Mouse (Mus musculus) lung, embryonic 15.5 days (tissue): Measurements from ENCODE around the gene Traf1. TPM values are rescaled to one million over a fixed set of nuclear protein-coding genes. Genes with fewer than 3 reads are reported as not detected.

Experiments
- ATAC-seq: fragments of 200-750 bp; cut with Nextera tagmentation; 2 replicates; pipeline ENCODE4 v1.8.0; 2017; ENCODE audit warnings: moderate number of reproducible peaks, borderline replicate concordance; ENCODE audit not compliant: low FRiP score, low TSS enrichment; ENCODE audit errors: extremely low read depth
- H3K27ac ChIP-seq: fragments of 300-500 bp; sonication (generic); 2 replicates; pipeline ENCODE4 v1.5.1; 2015; ENCODE audit warnings: moderate library complexity, mild to moderate bottlenecking, inconsistent platforms
- H3K27me3 ChIP-seq: fragments of 300-500 bp; sonication (generic); 2 replicates; pipeline ENCODE4 v1.6.1; 2015; ENCODE audit warnings: inconsistent platforms
- H3K36me3 ChIP-seq: fragments of 300-500 bp; sonication (generic); 2 replicates; pipeline ENCODE4 v1.6.1; 2015; ENCODE audit warnings: inconsistent platforms
- H3K4me1 ChIP-seq: fragments of 300-500 bp; sonication (generic); 2 replicates; pipeline ENCODE4 v1.6.1; 2015; ENCODE audit warnings: inconsistent platforms
- H3K4me2 ChIP-seq: fragments of 300-500 bp; sonication (generic); 2 replicates; pipeline ENCODE4 v1.6.1; 2015; ENCODE audit warnings: inconsistent platforms, mild to moderate bottlenecking, moderate library complexity
- H3K4me3 ChIP-seq: fragments of 300-500 bp; sonication (generic); 2 replicates; pipeline ENCODE4 v1.5.1; 2015; ENCODE audit warnings: mild to moderate bottlenecking, inconsistent platforms
- H3K9ac ChIP-seq: fragments of 300-500 bp; sonication (generic); 2 replicates; pipeline ENCODE4 v1.6.1; 2015; ENCODE audit warnings: inconsistent platforms
- H3K9me3 ChIP-seq: fragments of 300-500 bp; sonication (generic); 2 replicates; pipeline ENCODE4 v1.6.1; 2016; ENCODE audit warnings: inconsistent platforms
- WGBS: fragments of 180-500 bp; shearing (Covaris S2); methylation state at CpG from one replicate; pipeline ENCODE4 v1.1.7; 2015; 5-methylcytosine and 5-hydroxymethylcytosine counted together
- polyA plus RNA-seq: library from polyadenylated mRNA; unstranded; fragments of >200 nt; fragmentation: Nextera tagmentation; extraction: Ambion mirVana; gene quantifications from 2 replicates; pipeline ENCODE4 v1.2.1, GENCODE M21; 2015

Traf1 gene
- polyA plus RNA-seq = 1.9 and 2.7 TPM in 2 replicates

- Histone ChIP-seq H3K36me3 (no peaks in the 10 kb centered on the region), H3K27me3 (no peaks in the 10 kb centered on the region), H3K4me2 (peak within 1 kb of the TSS; percentile 66), H3K4me3 (peak within 1 kb of the TSS; percentile 35), H3K9ac (peak within 1 kb of the TSS; percentile 32; the same call in 1 of the 2 replicates), H3K9me3 (no peaks in the 10 kb centered on the region), H3K27ac (0 out of 2 replicates have a peak within 1 kb of the TSS, but pooled peaks have one; percentile 33), H3K4me1 (peaks cover 25% of the 10 kb centered on the region)
- peak; percentile 76 for ATAC-seq
- WGBS = 7% methylated on average over 20 of the region's 20 CpGs
These were observed at the start of gene Traf1 for GRCm38 (mm10) chr2:34961481-34962036. Traf1 (minus strand) TSS chr2:34961772.

DNA sequence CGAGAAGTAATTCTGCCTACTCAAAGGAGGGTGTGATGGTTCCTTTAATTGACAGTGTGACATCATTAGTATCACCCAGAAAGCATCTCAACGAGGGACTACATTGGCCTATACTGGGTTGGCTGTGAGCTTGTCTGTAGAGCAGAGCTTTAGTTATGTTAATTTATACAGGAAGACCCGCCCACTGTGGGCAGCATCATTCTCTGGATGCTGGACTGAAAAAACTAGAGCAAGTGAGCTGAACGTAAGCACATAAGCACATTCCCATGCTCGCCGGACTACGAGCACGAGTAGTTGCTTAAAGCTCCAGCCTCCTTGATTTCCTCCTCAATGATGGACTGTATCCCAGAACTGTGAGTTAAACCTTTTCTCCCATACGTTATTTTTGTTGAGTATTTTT lies 37.4 kb upstream of the Traf1 start:
- Histone ChIP-seq H3K9ac (no peak overlapping the region), H3K9me3 (no peaks in the 10 kb centered on the region), H3K4me2 (no peak overlapping the region), H3K4me1 (no peaks in the 10 kb centered on the region), H3K36me3 (no peaks in the 10 kb centered on the region), H3K27me3 (no peaks in the 10 kb centered on the region), H3K27ac (no peak overlapping the region), H3K4me3 (no peak overlapping the region)
- no peak for ATAC-seq
- 82% methylated on average over 9 of the region's 9 CpGs for WGBS

- no peaks in the 10 kb centered on the region for H3K9me3 ChIP-seq
- H3K4me2 ChIP-seq = no peak overlapping the region
- ATAC-seq = no peak
- no peak overlapping the region for H3K4me3 ChIP-seq
- no peak overlapping the region for H3K9ac ChIP-seq
- 82% methylated on average over 5 of the region's 5 CpGs for WGBS
- no peaks in the 10 kb centered on the region for H3K36me3 ChIP-seq
- H3K27ac ChIP-seq = no peak overlapping the region
- H3K4me1 ChIP-seq = no peaks in the 10 kb centered on the region
- H3K27me3 ChIP-seq = no peaks in the 10 kb centered on the region
These were observed 34.9 kb upstream of the Traf1 start for GRCm38 (mm10) chr2:34996506-34996905.

DNA sequence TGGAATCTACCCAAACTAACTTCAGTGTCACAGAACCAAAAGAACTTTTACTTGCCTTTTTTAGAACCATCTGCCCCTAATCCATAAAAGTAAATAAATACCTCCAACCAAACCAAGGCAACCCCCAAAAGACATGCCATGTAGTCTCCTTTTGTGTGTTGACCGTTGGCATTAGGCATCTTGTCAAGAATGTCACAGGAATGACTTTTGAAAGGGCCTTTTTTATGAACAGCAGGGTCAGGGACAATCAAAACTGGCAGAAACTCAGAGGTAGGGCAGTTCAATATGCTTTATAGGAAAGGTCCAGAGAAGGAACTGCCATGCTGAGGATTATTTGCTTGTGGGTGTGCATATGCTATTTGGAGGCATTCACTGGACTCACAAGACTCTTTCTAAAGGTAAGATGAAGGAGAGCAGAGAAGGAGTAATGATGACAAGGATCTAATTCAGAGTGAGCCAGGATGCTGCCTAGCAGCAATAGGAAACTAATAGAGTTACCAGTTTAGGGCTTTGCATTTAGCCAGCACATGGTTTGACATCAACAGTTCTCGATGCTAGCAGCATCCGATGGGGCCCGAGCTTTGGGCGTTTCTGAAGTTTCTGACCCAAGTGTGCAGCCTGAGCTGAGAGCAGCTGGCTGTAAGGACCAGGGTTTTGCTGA lies 32.3 kb upstream of the Traf1 start:
- 66% methylated on average over 5 of the region's 5 CpGs for WGBS
- Histone ChIP-seq H3K9ac (no peak overlapping the region), H3K4me2 (no peak overlapping the region), H3K4me3 (no peak overlapping the region), H3K27ac (no peak overlapping the region), H3K36me3 (no peaks in the 10 kb centered on the region), H3K9me3 (no peaks in the 10 kb centered on the region), H3K27me3 (no peaks in the 10 kb centered on the region), H3K4me1 (no peaks in the 10 kb centered on the region)
- no peak for ATAC-seq

DNA sequence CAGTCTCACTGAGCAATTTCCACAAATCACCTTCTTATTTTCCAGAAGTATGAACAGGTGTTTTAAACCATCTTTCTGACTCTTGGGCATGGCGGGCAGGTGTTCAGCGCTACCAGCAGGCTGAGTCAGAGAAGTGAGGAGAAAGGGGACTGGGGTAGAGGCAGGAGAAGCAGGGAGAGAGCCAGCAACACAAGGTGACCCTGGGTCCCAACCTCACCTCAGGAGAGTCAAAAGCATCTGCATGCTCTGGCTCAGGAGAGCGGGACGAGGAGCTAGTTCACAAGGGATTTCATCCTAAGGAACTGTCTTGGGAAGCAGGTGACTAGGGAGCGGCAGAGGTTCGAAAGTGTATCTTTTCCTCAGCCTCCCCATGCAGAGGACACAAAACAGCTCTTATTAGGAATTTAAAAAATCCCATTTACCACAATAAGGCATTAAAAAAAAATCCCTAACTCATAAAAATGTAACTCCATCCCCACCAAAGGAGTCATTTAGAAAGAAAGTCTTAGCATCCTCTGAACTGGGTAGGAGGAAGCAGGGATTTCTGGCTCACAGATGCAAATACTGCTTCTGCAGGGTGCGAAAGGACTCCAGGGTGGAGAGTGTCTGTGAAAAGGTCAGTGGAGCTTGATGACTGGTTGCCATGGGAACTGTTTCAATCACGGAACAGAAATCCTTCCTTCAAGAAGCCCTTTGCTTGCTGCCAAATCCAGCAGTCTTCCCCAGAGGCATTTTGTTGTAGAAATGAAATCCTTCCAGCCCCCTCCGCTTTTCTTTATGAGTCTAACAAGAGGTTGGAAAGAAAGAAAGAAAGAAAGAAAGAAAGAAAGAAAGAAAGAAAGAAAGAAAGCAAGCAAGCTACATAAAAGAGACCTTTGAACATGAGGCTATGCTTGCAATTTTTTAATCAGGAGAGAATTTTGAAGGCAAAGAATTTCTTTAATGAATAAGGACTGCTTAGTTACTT lies 31.4 kb upstream of the Traf1 start:
- ATAC-seq = no peak
- 21% methylated on average over 9 of the region's 9 CpGs for WGBS
- no peaks in the 10 kb centered on the region for H3K9me3 ChIP-seq
- H3K4me1 ChIP-seq = no peaks in the 10 kb centered on the region
- no peak overlapping the region for H3K27ac ChIP-seq
- H3K36me3 ChIP-seq = no peaks in the 10 kb centered on the region
- H3K9ac ChIP-seq = no peak overlapping the region
- no peak overlapping the region for H3K4me2 ChIP-seq
- H3K4me3 ChIP-seq = no peak overlapping the region
- no peaks in the 10 kb centered on the region for H3K27me3 ChIP-seq

GRCm38 (mm10) chr2:34991966-34992365 lies 30.4 kb upstream of the Traf1 start:
- Histone ChIP-seq H3K9ac (no peak overlapping the region), H3K36me3 (no peaks in the 10 kb centered on the region), H3K4me3 (no peak overlapping the region), H3K4me2 (no peak overlapping the region), H3K27ac (no peak overlapping the region), H3K27me3 (no peaks in the 10 kb centered on the region), H3K9me3 (no peaks in the 10 kb centered on the region), H3K4me1 (no peaks in the 10 kb centered on the region)
- 74% methylated on average over 3 of the region's 3 CpGs for WGBS
- ATAC-seq = no peak

DNA sequence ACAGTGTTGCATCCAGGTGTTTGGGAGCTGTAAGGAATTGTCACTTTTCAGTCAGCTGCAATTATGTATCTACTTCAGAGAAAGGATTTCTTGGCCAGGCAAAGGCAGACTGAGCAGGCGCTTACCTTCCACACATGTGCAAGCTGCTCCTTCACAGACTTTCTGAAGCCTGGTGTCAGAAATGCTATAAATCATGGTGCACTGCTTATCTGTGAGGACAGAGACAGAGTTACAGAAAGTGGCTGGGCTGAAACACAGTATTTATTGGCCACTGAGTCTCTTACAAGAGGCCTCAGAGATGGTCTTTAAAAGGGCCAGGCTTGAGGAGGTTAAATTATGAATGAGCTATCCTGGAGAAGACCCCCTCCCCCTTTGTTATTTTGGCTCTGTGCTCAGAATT lies 28.2 kb upstream of the Traf1 start:
- no peak overlapping the region for H3K4me3 ChIP-seq
- no peak for ATAC-seq
- H3K4me1 ChIP-seq = no peaks in the 10 kb centered on the region
- no peak overlapping the region for H3K27ac ChIP-seq
- no peaks in the 10 kb centered on the region for H3K36me3 ChIP-seq
- no peak overlapping the region for H3K9ac ChIP-seq
- no peaks in the 10 kb centered on the region for H3K9me3 ChIP-seq
- no peak overlapping the region for H3K4me2 ChIP-seq
- 74% methylated on average over 1 of the region's 1 CpGs for WGBS
- no peaks in the 10 kb centered on the region for H3K27me3 ChIP-seq

DNA sequence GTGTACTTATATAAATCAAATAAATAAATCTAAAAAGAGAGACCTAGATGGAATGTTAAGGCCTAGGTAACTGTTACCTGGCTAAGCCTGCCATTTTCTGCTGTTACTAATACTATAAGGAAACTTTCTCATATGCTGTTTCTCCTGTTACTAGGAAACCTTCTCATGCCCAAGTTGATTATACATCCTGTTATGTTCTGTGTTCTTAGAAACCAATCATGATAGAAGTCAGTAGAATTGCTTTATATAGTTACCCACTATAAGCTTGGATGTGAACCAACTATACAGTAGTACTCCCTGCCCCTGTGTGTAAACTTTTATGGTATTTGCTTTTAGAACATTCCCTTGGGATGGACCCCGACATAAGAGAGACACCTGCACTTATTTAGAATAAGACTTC lies 26.0 kb upstream of the Traf1 start:
- no peak overlapping the region for H3K9ac ChIP-seq
- no peak for ATAC-seq
- WGBS = 56% methylated on average over 1 of the region's 1 CpGs

GRCm38 (mm10) chr2:34984885-34985284 lies 23.3 kb upstream of the Traf1 start:
- Histone ChIP-seq H3K4me2 (no peak overlapping the region), H3K4me3 (no peak overlapping the region), H3K9ac (no peak overlapping the region), H3K9me3 (no peaks in the 10 kb centered on the region), H3K4me1 (no peaks in the 10 kb centered on the region), H3K36me3 (no peaks in the 10 kb centered on the region), H3K27me3 (no peaks in the 10 kb centered on the region), H3K27ac (no peak overlapping the region)
- ATAC-seq = no peak
- 76% methylated on average over 8 of the region's 8 CpGs for WGBS

More for the DNA sequence above, 26.0 kb upstream of the Traf1 start:
- no peaks in the 10 kb centered on the region for H3K36me3 ChIP-seq
- H3K4me1 ChIP-seq = no peaks in the 10 kb centered on the region
- no peaks in the 10 kb centered on the region for H3K9me3 ChIP-seq
- H3K27me3 ChIP-seq = no peaks in the 10 kb centered on the region
- no peak overlapping the region for H3K4me2 ChIP-seq
- no peak overlapping the region for H3K4me3 ChIP-seq
- no peak overlapping the region for H3K27ac ChIP-seq

- H3K4me3 ChIP-seq = no peak overlapping the region
- no peak overlapping the region for H3K9ac ChIP-seq
- H3K36me3 ChIP-seq = no peaks in the 10 kb centered on the region
- no peak overlapping the region for H3K27ac ChIP-seq
- H3K4me1 ChIP-seq = no peaks in the 10 kb centered on the region
- 55% methylated on average over 11 of the region's 11 CpGs for WGBS
- ATAC-seq = no peak
- H3K27me3 ChIP-seq = no peaks in the 10 kb centered on the region
- no peak overlapping the region for H3K4me2 ChIP-seq
- H3K9me3 ChIP-seq = no peaks in the 10 kb centered on the region
These were observed 21.5 kb upstream of the Traf1 start for GRCm38 (mm10) chr2:34982906-34983698.

DNA sequence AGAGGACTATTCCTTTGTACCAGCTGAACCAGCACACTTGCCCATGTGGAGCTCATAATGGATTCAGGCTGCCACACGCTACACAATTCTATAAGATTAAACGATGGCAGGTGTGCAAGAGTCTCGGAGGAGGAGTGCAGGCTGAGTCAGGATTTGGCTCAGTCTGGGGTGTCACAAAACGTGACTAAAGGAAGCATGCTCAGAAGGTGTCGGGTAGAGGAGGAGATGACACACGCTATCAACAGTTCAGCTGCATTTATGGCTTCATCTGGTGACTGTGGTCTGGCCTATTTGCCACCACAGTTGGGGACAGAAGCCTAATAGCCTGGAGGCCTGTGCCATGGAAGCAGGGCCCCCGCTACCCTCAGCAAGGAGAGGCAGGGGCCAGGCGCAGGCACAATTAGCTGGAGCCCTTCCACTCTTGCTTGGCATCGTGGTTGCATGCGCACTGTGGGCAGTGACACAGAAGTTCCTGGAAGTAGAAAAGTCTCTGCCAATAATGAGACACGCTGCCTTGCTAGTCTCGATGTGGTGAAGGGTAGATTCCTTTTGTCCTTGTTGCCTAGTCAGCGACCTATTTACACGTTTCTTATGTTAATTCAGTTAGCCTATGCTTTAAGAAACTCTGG lies 20.6 kb upstream of the Traf1 start:
- 71% methylated on average over 14 of the region's 14 CpGs for WGBS
- no peaks in the 10 kb centered on the region for H3K9me3 ChIP-seq
- H3K4me1 ChIP-seq = no peaks in the 10 kb centered on the region
- no peak for ATAC-seq
- H3K36me3 ChIP-seq = no peaks in the 10 kb centered on the region
- no peak overlapping the region for H3K27ac ChIP-seq
- H3K4me3 ChIP-seq = no peak overlapping the region
- no peak overlapping the region for H3K4me2 ChIP-seq
- H3K27me3 ChIP-seq = no peaks in the 10 kb centered on the region
- H3K9ac ChIP-seq = no peak overlapping the region
